Mouse (Mus musculus): ENCODE results near the gene Zglp1. TPM values are rescaled to one million over a fixed set of nuclear protein-coding genes. Genes with fewer than 3 reads are reported as not detected.
A peak's percentile ranks its signal among the peaks of the same experiment; 100 is the strongest.

The Zglp1 gene
- total and polyA plus RNA-seq, 2 experiments from 2014 or later = 10.7 TPM; not detected in 1

- Histone ChIP-seq H3K27ac (ENCODE audit: low read depth, low read length) (no peak overlapping the region), H3K9ac (replicated peaks; ENCODE audit: low read length, poor library complexity, severe bottlenecking) (peak overlapping the region; percentile 24; the same call in 1 of the 2 replicates), H3K4me2 (ENCODE audit: low read depth, low read length, poor library complexity, severe bottlenecking) (peak overlapping the region; percentile 58), H3K36me3 (ENCODE audit: insufficient read depth, low read length) (no peaks in the 10 kb centered on the region), H3K27me3 (ENCODE audit: insufficient read depth, low read length) (peaks cover 56% of the 10 kb centered on the region), H3K9me3 (ENCODE audit: low read length) (no peaks in the 10 kb centered on the region), H3K4me1 (ENCODE audit: insufficient read depth, low read length) (peaks cover 33% of the 10 kb centered on the region; the same call in 1 of the 2 replicates), H3K4me3 (ENCODE audit: low read depth, low read length) (peak overlapping the region; percentile 42)
- no peak; the same call in 1 of the 2 replicates for TF ChIP-seq CTCF (IDR thresholded peaks at IDR 0.05)
- ATAC-seq (ENCODE audit: low FRiP score) (no peak), DNase-seq (ENCODE audit: low spot score) (no peak)
- 3% methylated on average over 22 of the region's 22 CpGs for WGBS
These were observed 30.2 kb downstream of the Zglp1 start for GRCm38 (mm10) chr9:21036666-21037065.

- no peak overlapping the region for H3K9ac ChIP-seq (replicated peaks; ENCODE audit: low read length, poor library complexity, severe bottlenecking)
- no peaks in the 10 kb centered on the region for H3K9me3 ChIP-seq (ENCODE audit: low read length)
- H3K27me3 ChIP-seq (ENCODE audit: insufficient read depth, low read length) = peaks cover 56% of the 10 kb centered on the region
- H3K4me2 ChIP-seq (ENCODE audit: low read depth, low read length, poor library complexity, severe bottlenecking) = peak overlapping the region; percentile 58
- TF ChIP-seq CTCF (IDR thresholded peaks at IDR 0.05) = no peak
- H3K36me3 ChIP-seq (ENCODE audit: insufficient read depth, low read length) = no peaks in the 10 kb centered on the region
- H3K4me3 ChIP-seq (ENCODE audit: low read depth, low read length) = peak overlapping the region; percentile 42
- DNase-seq (ENCODE audit: low spot score) = no peak
- H3K4me1 ChIP-seq (ENCODE audit: insufficient read depth, low read length) = peaks cover 33% of the 10 kb centered on the region; the same call in 1 of the 2 replicates
- 14% methylated on average over 20 of the region's 20 CpGs for WGBS
- H3K27ac ChIP-seq (ENCODE audit: low read depth, low read length) = no peak overlapping the region
- no peak for ATAC-seq (ENCODE audit: low FRiP score)
These were observed 30.7 kb downstream of the Zglp1 start for GRCm38 (mm10) chr9:21036161-21036560.

- no peak for ATAC-seq (ENCODE audit: low FRiP score)
- H3K27me3 ChIP-seq (ENCODE audit: insufficient read depth, low read length) = peaks cover 56% of the 10 kb centered on the region
- H3K9me3 ChIP-seq (ENCODE audit: low read length) = no peaks in the 10 kb centered on the region
- DNase-seq (ENCODE audit: low spot score) = no peak
- peaks cover 33% of the 10 kb centered on the region; the same call in 1 of the 2 replicates for H3K4me1 ChIP-seq (ENCODE audit: insufficient read depth, low read length)
- H3K27ac ChIP-seq (ENCODE audit: low read depth, low read length) = no peak overlapping the region
- H3K36me3 ChIP-seq (ENCODE audit: insufficient read depth, low read length) = no peaks in the 10 kb centered on the region
- H3K9ac ChIP-seq (replicated peaks; ENCODE audit: low read length, poor library complexity, severe bottlenecking) = peak overlapping the region; percentile 36; the same call in 1 of the 2 replicates
- peak overlapping the region; percentile 58 for H3K4me2 ChIP-seq (ENCODE audit: low read depth, low read length, poor library complexity, severe bottlenecking)
- WGBS = 18% methylated on average over 9 of the region's 9 CpGs
- H3K4me3 ChIP-seq (ENCODE audit: low read depth, low read length) = peak overlapping the region; percentile 17; the same call in 1 of the 2 replicates
- no peak for TF ChIP-seq CTCF (IDR thresholded peaks at IDR 0.05)
These were observed 31.3 kb downstream of the Zglp1 start for GRCm38 (mm10) chr9:21035586-21035985.

- H3K27ac ChIP-seq (ENCODE audit: low read depth, low read length) = no peak overlapping the region
- H3K9ac ChIP-seq (replicated peaks; ENCODE audit: low read length, poor library complexity, severe bottlenecking) = no peak overlapping the region
- H3K36me3 ChIP-seq (ENCODE audit: insufficient read depth, low read length) = no peaks in the 10 kb centered on the region
- WGBS = 8% methylated on average over 17 of the region's 17 CpGs
- H3K4me2 ChIP-seq (ENCODE audit: low read depth, low read length, poor library complexity, severe bottlenecking) = no peak overlapping the region
- peaks cover 63% of the 10 kb centered on the region for H3K27me3 ChIP-seq (ENCODE audit: insufficient read depth, low read length)
- DNase-seq (ENCODE audit: low spot score) = no peak
- H3K4me1 ChIP-seq (ENCODE audit: insufficient read depth, low read length) = peaks cover 35% of the 10 kb centered on the region; the same call in 1 of the 2 replicates
- no peak for TF ChIP-seq CTCF (IDR thresholded peaks at IDR 0.05)
- H3K9me3 ChIP-seq (ENCODE audit: low read length) = no peaks in the 10 kb centered on the region
- ATAC-seq (ENCODE audit: low FRiP score) = no peak
- H3K4me3 ChIP-seq (ENCODE audit: low read depth, low read length) = peak overlapping the region; percentile 17
These were observed 32.3 kb downstream of the Zglp1 start for GRCm38 (mm10) chr9:21034481-21035085.

GRCm38 (mm10) chr9:21033136-21033535 is 33.8 kb downstream of the Zglp1 start:
- no peak for TF ChIP-seq CTCF (IDR thresholded peaks at IDR 0.05)
- Histone ChIP-seq H3K4me2 (ENCODE audit: low read depth, low read length, poor library complexity, severe bottlenecking) (peak overlapping the region; percentile 98), H3K9ac (replicated peaks; ENCODE audit: low read length, poor library complexity, severe bottlenecking) (no peak overlapping the region), H3K4me1 (ENCODE audit: insufficient read depth, low read length) (peaks cover 36% of the 10 kb centered on the region; the same call in 1 of the 2 replicates), H3K36me3 (ENCODE audit: insufficient read depth, low read length) (no peaks in the 10 kb centered on the region), H3K27me3 (ENCODE audit: insufficient read depth, low read length) (peaks cover 70% of the 10 kb centered on the region), H3K27ac (ENCODE audit: low read depth, low read length) (no peak overlapping the region), H3K9me3 (ENCODE audit: low read length) (no peaks in the 10 kb centered on the region), H3K4me3 (ENCODE audit: low read depth, low read length) (peak overlapping the region; percentile 58)
- DNase-seq (ENCODE audit: low spot score) = peak; percentile 53
- WGBS = under 1% methylated on average over 34 of the region's 34 CpGs
- no peak for ATAC-seq (ENCODE audit: low FRiP score)

GRCm38 (mm10) chr9:21032491-21032890 is 34.4 kb downstream of the Zglp1 start:
- DNase-seq (ENCODE audit: low spot score) = no peak
- no peak overlapping the region for H3K27ac ChIP-seq (ENCODE audit: low read depth, low read length)
- H3K36me3 ChIP-seq (ENCODE audit: insufficient read depth, low read length) = no peaks in the 10 kb centered on the region
- peaks cover 36% of the 10 kb centered on the region; the same call in 1 of the 2 replicates for H3K4me1 ChIP-seq (ENCODE audit: insufficient read depth, low read length)
- WGBS = 3% methylated on average over 7 of the region's 7 CpGs
- no peak for ATAC-seq (ENCODE audit: low FRiP score)
- H3K4me2 ChIP-seq (ENCODE audit: low read depth, low read length, poor library complexity, severe bottlenecking) = peak overlapping the region; percentile 98
- H3K9me3 ChIP-seq (ENCODE audit: low read length) = no peaks in the 10 kb centered on the region
- no peak for TF ChIP-seq CTCF (IDR thresholded peaks at IDR 0.05)
- peak overlapping the region; percentile 70 for H3K9ac ChIP-seq (replicated peaks; ENCODE audit: low read length, poor library complexity, severe bottlenecking)
- H3K4me3 ChIP-seq (ENCODE audit: low read depth, low read length) = peak overlapping the region; percentile 58
- peaks cover 75% of the 10 kb centered on the region for H3K27me3 ChIP-seq (ENCODE audit: insufficient read depth, low read length)
